Mouse (Mus musculus): Measurements from ENCODE around the gene Slc25a47.

DNA sequence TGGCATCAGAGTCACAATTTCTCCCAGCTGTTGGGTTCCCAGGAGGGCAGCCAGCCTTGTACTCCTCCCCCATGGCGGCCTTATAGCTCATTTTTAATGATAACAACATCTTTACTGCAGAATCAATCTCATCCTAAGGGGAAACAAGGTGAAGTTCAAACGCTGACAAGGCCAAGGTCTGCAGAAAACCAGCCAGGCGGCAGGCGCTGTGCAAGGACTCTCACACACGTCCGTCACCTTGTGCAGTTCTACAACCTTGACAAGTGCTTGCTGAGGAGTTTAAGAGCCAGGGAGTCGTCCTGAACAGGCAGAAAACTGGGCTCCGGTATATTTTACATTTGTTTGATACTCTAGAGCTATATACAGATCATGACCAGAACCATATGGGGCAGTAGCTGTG lies 46.9 kb downstream of the Slc25a47 start:
- TF ChIP-seq CTCF (IDR thresholded peaks at IDR 0.05; ENCODE audit: borderline replicate concordance, insufficient read depth, low read length), result no peak
- no peak for TF ChIP-seq POLR2A (IDR thresholded peaks at IDR 0.05; ENCODE audit: low read depth, low read length)

Data from embryonic fibroblast, embryonic 13.5 days (primary cell).